Mouse (Mus musculus): ENCODE measurements around the gene Itga11. TPM values are rescaled to one million over a fixed set of nuclear protein-coding genes. Genes with fewer than 3 reads are reported as not detected.

The Itga11 gene
- polyA plus RNA-seq, 1 experiment from 2014 or later: 0.45 TPM

DNA sequence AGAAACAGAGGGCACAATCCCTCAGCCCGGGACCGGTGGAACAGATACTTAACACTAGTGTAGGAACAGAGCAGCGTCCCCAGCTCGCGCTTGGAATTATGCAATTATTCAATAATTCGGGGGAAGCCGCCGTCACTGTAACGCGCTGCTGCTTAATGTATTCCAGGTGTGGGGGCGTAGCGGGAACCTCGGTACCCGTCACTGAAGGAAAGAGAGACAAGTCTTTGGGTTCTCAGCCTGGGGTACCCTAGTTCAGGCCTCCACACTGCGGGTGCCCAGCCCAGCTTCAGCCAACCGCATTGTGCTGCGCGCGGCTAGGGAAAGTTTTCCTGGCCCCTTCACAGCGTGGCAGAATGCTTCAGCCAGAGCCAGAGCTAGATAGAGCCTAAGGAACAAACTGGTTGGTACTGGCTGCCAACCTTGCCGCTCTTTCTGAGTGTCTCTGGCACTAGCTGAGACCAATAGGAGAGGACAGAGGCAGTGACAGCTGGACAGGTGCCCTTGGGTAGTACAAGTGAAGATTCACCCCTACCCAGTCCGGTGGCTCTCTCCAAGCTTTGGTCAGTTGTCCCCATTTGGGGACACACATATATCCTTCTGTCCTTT is 1.0 kb downstream of the Itga11 start:
- WGBS: 6% methylated on average over 22 of the region's 22 CpGs
- Histone ChIP-seq H3K4me3 (replicated peaks; ENCODE audit: low read depth, low read length) (peak overlapping the region; percentile 37), H3K36me3 (ENCODE audit: insufficient read depth, low read length) (no peaks in the 10 kb centered on the region), H3K4me2 (ENCODE audit: low read length) (peak overlapping the region; percentile 82), H3K4me1 (replicated peaks; ENCODE audit: insufficient read depth, low read length) (peaks cover 9% of the 10 kb centered on the region), H3K27ac (no peak overlapping the region), H3K9ac (ENCODE audit: low read depth, low read length) (0 out of 2 replicates have a peak overlapping the region, but pooled peaks have one; percentile 41), H3K9me3 (replicated peaks; ENCODE audit: low read length) (no peaks in the 10 kb centered on the region), H3K27me3 (ENCODE audit: insufficient read depth, low read length) (peaks cover 8% of the 10 kb centered on the region; the same call in 1 of the 2 replicates)
- TF ChIP-seq CTCF (IDR thresholded peaks at IDR 0.05; ENCODE audit: low read depth): no peak
- DNase-seq (ENCODE audit: low spot score): no peak
- no peak for ATAC-seq (replicated peaks; ENCODE audit: low FRiP score, low read depth)

GRCm38 (mm10) chr9:62679398-62679797 is 1.8 kb downstream of the Itga11 start:
- H3K4me1 ChIP-seq (replicated peaks; ENCODE audit: insufficient read depth, low read length): peaks cover 9% of the 10 kb centered on the region
- ATAC-seq (replicated peaks; ENCODE audit: low FRiP score, low read depth) (no peak), DNase-seq (ENCODE audit: low spot score) (no peak)
- no peak overlapping the region for H3K4me2 ChIP-seq (ENCODE audit: low read length)
- no peak overlapping the region for H3K4me3 ChIP-seq (replicated peaks; ENCODE audit: low read depth, low read length)
- WGBS: 75% methylated on average over 4 of the region's 4 CpGs
- no peak for TF ChIP-seq CTCF (IDR thresholded peaks at IDR 0.05; ENCODE audit: low read depth)
- H3K27me3 ChIP-seq (ENCODE audit: insufficient read depth, low read length): peaks cover 8% of the 10 kb centered on the region; the same call in 1 of the 2 replicates
- H3K36me3 ChIP-seq (ENCODE audit: insufficient read depth, low read length): no peaks in the 10 kb centered on the region
- no peaks in the 10 kb centered on the region for H3K9me3 ChIP-seq (replicated peaks; ENCODE audit: low read length)
- no peak overlapping the region for H3K27ac ChIP-seq
- H3K9ac ChIP-seq (ENCODE audit: low read depth, low read length): no peak overlapping the region

DNA sequence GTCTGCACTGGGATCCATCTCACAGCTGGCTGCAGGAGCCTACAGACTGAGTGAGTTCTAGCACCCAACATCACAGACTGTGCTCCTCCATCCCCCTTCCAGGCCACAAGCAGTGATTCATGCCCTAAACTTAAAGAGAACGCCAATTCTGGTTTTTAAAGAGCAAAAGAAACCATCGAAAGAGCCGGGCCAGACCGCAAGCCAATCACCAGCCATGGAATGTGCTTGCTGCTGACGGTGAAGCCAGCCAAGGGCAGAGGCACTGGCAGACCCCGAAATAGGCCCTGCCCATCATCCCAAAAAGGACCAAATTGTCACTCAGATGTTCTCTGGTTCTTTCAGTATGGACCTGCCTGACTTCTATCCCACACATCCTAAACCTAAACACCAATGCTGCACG is 6.7 kb downstream of the Itga11 start:
- no peaks in the 10 kb centered on the region for H3K36me3 ChIP-seq (ENCODE audit: insufficient read depth, low read length)
- no peaks in the 10 kb centered on the region for H3K27me3 ChIP-seq (ENCODE audit: insufficient read depth, low read length)
- no peaks in the 10 kb centered on the region for H3K9me3 ChIP-seq (replicated peaks; ENCODE audit: low read length)
- no peaks in the 10 kb centered on the region for H3K4me1 ChIP-seq (replicated peaks; ENCODE audit: insufficient read depth, low read length)
- no peak for ATAC-seq (replicated peaks; ENCODE audit: low FRiP score, low read depth)
- 81% methylated on average over 7 of the region's 7 CpGs for WGBS
- no peak overlapping the region for H3K4me3 ChIP-seq (replicated peaks; ENCODE audit: low read depth, low read length)
- H3K9ac ChIP-seq (ENCODE audit: low read depth, low read length): no peak overlapping the region
- TF ChIP-seq CTCF (IDR thresholded peaks at IDR 0.05; ENCODE audit: low read depth): no peak
- H3K27ac ChIP-seq: no peak overlapping the region
- no peak overlapping the region for H3K4me2 ChIP-seq (ENCODE audit: low read length)
- DNase-seq (ENCODE audit: low spot score): no peak

- no peak overlapping the region for H3K4me3 ChIP-seq (replicated peaks; ENCODE audit: low read depth, low read length)
- no peaks in the 10 kb centered on the region for H3K9me3 ChIP-seq (replicated peaks; ENCODE audit: low read length)
- H3K27me3 ChIP-seq (ENCODE audit: insufficient read depth, low read length): no peaks in the 10 kb centered on the region
- 90% methylated on average over 10 of the region's 10 CpGs for WGBS
- no peaks in the 10 kb centered on the region for H3K4me1 ChIP-seq (replicated peaks; ENCODE audit: insufficient read depth, low read length)
- TF ChIP-seq CTCF (IDR thresholded peaks at IDR 0.05; ENCODE audit: low read depth): no peak
- H3K9ac ChIP-seq (ENCODE audit: low read depth, low read length): no peak overlapping the region
- H3K36me3 ChIP-seq (ENCODE audit: insufficient read depth, low read length): no peaks in the 10 kb centered on the region
- no peak overlapping the region for H3K27ac ChIP-seq
- H3K4me2 ChIP-seq (ENCODE audit: low read length): no peak overlapping the region
- DNase-seq (ENCODE audit: low spot score) (no peak), ATAC-seq (replicated peaks; ENCODE audit: low FRiP score, low read depth) (no peak)
Observed at GRCm38 (mm10) chr9:62689748-62690147, 12.1 kb downstream of the Itga11 start.

GRCm38 (mm10) chr9:62694054-62694453 is 16.4 kb downstream of the Itga11 start:
- DNase-seq (ENCODE audit: low spot score): no peak
- H3K27ac ChIP-seq: no peak overlapping the region
- H3K4me2 ChIP-seq (ENCODE audit: low read length): no peak overlapping the region
- ATAC-seq (replicated peaks; ENCODE audit: low FRiP score, low read depth): no peak
- no peak overlapping the region for H3K4me3 ChIP-seq (replicated peaks; ENCODE audit: low read depth, low read length)
- WGBS: 92% methylated on average over 5 of the region's 5 CpGs
- no peaks in the 10 kb centered on the region for H3K36me3 ChIP-seq (ENCODE audit: insufficient read depth, low read length)
- H3K9ac ChIP-seq (ENCODE audit: low read depth, low read length): no peak overlapping the region
- no peaks in the 10 kb centered on the region for H3K4me1 ChIP-seq (replicated peaks; ENCODE audit: insufficient read depth, low read length)
- no peaks in the 10 kb centered on the region for H3K9me3 ChIP-seq (replicated peaks; ENCODE audit: low read length)
- TF ChIP-seq CTCF (IDR thresholded peaks at IDR 0.05; ENCODE audit: low read depth): no peak
- no peaks in the 10 kb centered on the region for H3K27me3 ChIP-seq (ENCODE audit: insufficient read depth, low read length)

GRCm38 (mm10) chr9:62695210-62695609 is 17.6 kb downstream of the Itga11 start:
- no peak overlapping the region for H3K4me3 ChIP-seq (replicated peaks; ENCODE audit: low read depth, low read length)
- H3K36me3 ChIP-seq (ENCODE audit: insufficient read depth, low read length): no peaks in the 10 kb centered on the region
- no peak for TF ChIP-seq CTCF (IDR thresholded peaks at IDR 0.05; ENCODE audit: low read depth)
- DNase-seq (ENCODE audit: low spot score): no peak
- ATAC-seq (replicated peaks; ENCODE audit: low FRiP score, low read depth): no peak
- no peak overlapping the region for H3K9ac ChIP-seq (ENCODE audit: low read depth, low read length)
- H3K4me2 ChIP-seq (ENCODE audit: low read length): no peak overlapping the region
- H3K27ac ChIP-seq: no peak overlapping the region
- no peaks in the 10 kb centered on the region for H3K4me1 ChIP-seq (replicated peaks; ENCODE audit: insufficient read depth, low read length)
- H3K27me3 ChIP-seq (ENCODE audit: insufficient read depth, low read length): no peaks in the 10 kb centered on the region
- 78% methylated on average over 9 of the region's 9 CpGs for WGBS
- no peaks in the 10 kb centered on the region for H3K9me3 ChIP-seq (replicated peaks; ENCODE audit: low read length)

- WGBS: 82% methylated on average over 4 of the region's 4 CpGs
- no peak for TF ChIP-seq CTCF (IDR thresholded peaks at IDR 0.05; ENCODE audit: low read depth)
- Histone ChIP-seq H3K36me3 (ENCODE audit: insufficient read depth, low read length) (no peaks in the 10 kb centered on the region), H3K9ac (ENCODE audit: low read depth, low read length) (no peak overlapping the region), H3K4me3 (replicated peaks; ENCODE audit: low read depth, low read length) (no peak overlapping the region), H3K27me3 (ENCODE audit: insufficient read depth, low read length) (no peaks in the 10 kb centered on the region), H3K9me3 (replicated peaks; ENCODE audit: low read length) (no peaks in the 10 kb centered on the region), H3K4me2 (ENCODE audit: low read length) (no peak overlapping the region), H3K27ac (no peak overlapping the region), H3K4me1 (replicated peaks; ENCODE audit: insufficient read depth, low read length) (no peaks in the 10 kb centered on the region)
- DNase-seq (ENCODE audit: low spot score) (no peak), ATAC-seq (replicated peaks; ENCODE audit: low FRiP score, low read depth) (no peak)
Observed at GRCm38 (mm10) chr9:62696799-62697198, 19.2 kb downstream of the Itga11 start.
